Mouse (Mus musculus) cerebellum, adult 2 months (tissue): Measurements from ENCODE around the gene Cdca7.

Source experiments
- CTCF ChIP-seq: fragments of 200-500 bp; IDR thresholded peaks from 2 replicates; pipeline ENCODE4 v1.5.1; 2011; ENCODE audit warnings: low read depth, mild to moderate bottlenecking, control low read depth, low read length, moderate library complexity, borderline replicate concordance; ENCODE audit not compliant: insufficient read depth
- POLR2A ChIP-seq: fragments of 200-500 bp; IDR thresholded peaks from 2 replicates; pipeline ENCODE4 v1.6.1; 2011; ENCODE audit warnings: low read length, control low read depth, borderline replicate concordance; ENCODE audit not compliant: insufficient read depth

GRCm38 (mm10) chr2:72446106-72446505, 29.9 kb upstream of the Cdca7 start:
- TF ChIP-seq POLR2A: no peak
- TF ChIP-seq CTCF: no peak
